Mouse (Mus musculus) embryonic fibroblast, embryonic 13.5 days (primary cell): ENCODE measurements around the gene Spred2. TPM values are rescaled to one million over a fixed set of nuclear protein-coding genes. Genes with fewer than 3 reads are reported as not detected.

Source experiments
- H3K27ac ChIP-seq: 2 replicates; pipeline ENCODE4 v1.5.1; 2012; ENCODE audit warnings: low read length, control low read depth, inconsistent platforms; ENCODE audit not compliant: insufficient read depth
- H3K4me1 ChIP-seq: 2 replicates; pipeline ENCODE4 v1.6.1; 2011; ENCODE audit warnings: low read length; ENCODE audit not compliant: control insufficient read depth, insufficient read depth
- H3K4me3 ChIP-seq: 2 replicates; pipeline ENCODE4 v1.5.1; 2011; ENCODE audit warnings: mild to moderate bottlenecking, control low read depth, low read length; ENCODE audit not compliant: insufficient read depth
- CTCF ChIP-seq: IDR thresholded peaks from 2 replicates; pipeline ENCODE4 v1.5.1; 2011; ENCODE audit warnings: mild to moderate bottlenecking, control low read depth, low read length, moderate library complexity, borderline replicate concordance; ENCODE audit not compliant: insufficient read depth
- POLR2A ChIP-seq: IDR thresholded peaks from 2 replicates; pipeline ENCODE4 v1.6.1; 2011; ENCODE audit warnings: low read depth, mild to moderate bottlenecking, control low read depth, low read length, moderate library complexity
- polyA plus RNA-seq: library from polyadenylated mRNA; stranded (reverse); fragments of >200 nt; gene quantifications from 2 replicates; pipeline ENCODE4 v1.2.4, GENCODE M21; 2011; ENCODE audit warnings: low read depth; ENCODE audit not compliant: missing spikeins, insufficient read length

The Spred2 gene
- 26.3 and 27.7 TPM in 2 replicates for polyA plus RNA-seq

DNA sequence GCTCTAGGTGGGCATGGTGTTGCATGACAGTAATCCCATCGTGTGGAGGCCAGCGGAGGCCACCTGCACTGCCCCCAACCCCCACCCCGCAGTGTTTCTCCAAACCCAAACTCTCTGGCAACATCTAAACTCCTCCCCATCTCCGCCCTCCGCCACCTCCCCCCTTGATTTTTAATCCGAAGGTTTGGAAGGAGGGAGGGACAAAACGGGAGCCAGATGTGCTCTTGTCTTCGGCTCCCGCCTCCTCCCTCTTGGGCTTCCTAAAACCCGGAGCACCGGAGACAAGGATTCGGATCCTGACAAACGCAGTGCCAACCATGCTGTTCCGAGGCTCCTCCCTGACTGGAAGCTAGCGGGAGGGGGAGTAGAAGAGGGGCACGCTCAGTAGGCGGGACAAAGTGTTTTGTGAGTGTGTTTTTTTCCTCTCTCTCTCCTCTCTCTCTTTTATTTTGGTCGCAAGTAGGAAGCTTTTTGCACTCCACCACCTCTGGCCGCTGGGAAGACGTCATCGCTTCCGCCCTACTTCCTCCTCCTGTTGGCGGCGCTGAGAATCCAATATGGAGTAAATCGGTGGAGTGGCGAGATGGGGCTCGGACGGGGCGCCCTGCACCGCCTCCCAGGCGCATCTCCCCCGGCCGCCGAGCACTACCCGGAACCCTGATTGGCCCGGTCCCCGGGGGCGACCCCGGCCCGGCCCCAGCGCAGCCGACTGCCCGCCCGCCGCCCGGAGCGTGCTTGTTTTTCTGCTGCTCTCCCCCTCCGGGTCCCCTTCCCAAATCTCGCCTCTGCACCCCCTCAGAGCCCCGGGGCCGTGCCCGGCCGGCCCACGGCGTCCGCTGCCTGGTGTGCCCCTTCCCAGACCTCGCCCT is at the start of gene Spred2:
Gene Spred2 (plus strand): TSS at position 488 of the 869 bp plus-strand sequence.
- H3K4me1 ChIP-seq: peaks cover 5% of the 10 kb centered on the region
- TF ChIP-seq POLR2A (peak; percentile 66), CTCF (no peak)
- H3K27ac ChIP-seq: peak within 1 kb of the TSS; percentile 59
- H3K4me3 ChIP-seq: peak within 1 kb of the TSS; percentile 77

DNA sequence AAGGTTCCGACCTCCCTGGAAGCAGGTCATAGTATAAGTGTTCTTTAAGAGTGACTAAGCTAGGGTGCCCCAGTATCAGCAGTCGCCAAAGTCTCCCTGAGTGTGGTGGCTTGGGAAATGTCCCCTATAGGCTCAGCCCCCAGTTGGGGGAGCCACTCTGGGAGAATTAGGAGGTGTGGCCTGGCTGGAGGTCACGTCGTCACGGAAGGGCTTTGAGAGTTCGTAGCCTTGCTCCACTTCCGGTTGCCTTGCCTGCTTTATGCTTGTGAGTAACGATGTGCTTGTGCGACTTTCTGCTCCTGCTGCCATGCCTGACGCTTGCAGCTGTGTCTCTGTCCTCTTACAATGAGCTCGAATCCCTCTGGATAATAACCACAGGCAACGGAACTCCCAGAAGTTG is 48.6 kb upstream of the Spred2 start:
- no peak overlapping the region for H3K4me3 ChIP-seq
- no peak overlapping the region for H3K27ac ChIP-seq
- TF ChIP-seq POLR2A (no peak), CTCF (no peak)
- H3K4me1 ChIP-seq: no peaks in the 10 kb centered on the region

DNA sequence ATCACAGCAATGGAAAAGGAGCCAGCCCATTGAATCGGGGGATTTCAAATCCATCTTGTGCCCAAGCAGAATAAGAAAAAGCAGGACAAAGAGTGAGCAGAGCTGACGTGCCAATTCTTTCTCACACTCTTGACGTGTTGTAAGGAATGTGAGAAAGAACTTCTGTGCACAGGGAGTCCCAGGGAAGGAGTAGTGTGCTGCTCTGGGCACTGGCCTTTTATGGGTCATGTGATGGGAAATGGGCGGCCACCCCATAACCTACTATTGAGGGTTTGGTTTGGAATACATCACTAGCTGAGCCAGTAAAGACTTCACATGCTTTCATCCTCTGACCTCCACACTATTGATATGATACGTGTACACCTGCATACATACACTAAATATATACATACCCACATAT is 48.2 kb upstream of the Spred2 start:
- H3K4me3 ChIP-seq: no peak overlapping the region
- H3K27ac ChIP-seq: no peak overlapping the region
- H3K4me1 ChIP-seq: no peaks in the 10 kb centered on the region
- TF ChIP-seq CTCF: no peak
- TF ChIP-seq POLR2A: no peak

DNA sequence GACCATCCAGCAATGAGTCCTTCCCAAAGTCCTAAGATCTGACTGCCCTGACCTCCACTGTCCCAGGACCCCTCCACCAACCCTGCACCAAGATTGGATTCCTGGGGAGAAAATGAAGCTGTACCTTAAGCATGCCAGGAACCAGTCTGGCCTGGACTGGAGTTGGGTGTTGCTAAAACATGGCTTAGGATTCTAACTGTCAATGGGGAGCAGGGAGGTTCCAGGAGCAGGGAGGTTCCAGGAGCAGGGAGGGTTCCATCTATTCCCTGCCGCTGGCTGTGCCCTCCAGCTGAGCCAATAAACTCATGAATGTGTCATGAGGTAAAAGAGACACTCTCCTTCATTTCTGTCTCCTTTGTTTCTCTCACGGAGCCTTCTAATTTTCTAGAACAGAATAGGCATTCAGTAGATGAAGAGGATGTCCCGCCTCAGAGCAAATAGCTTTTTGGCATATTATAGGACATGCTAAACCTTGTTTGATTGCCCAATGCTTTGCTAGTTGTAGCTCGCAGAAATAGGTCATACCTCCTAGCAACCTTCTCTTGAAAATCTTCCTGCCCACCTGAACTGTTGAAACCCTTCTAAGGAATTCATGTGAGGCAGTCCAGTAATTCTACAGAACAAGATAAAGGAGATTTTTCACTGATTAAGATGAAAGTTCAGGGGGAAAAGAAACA is 46.8 kb upstream of the Spred2 start:
- no peak overlapping the region for H3K27ac ChIP-seq
- TF ChIP-seq POLR2A: no peak
- TF ChIP-seq CTCF: no peak
- no peaks in the 10 kb centered on the region for H3K4me1 ChIP-seq
- H3K4me3 ChIP-seq: no peak overlapping the region

DNA sequence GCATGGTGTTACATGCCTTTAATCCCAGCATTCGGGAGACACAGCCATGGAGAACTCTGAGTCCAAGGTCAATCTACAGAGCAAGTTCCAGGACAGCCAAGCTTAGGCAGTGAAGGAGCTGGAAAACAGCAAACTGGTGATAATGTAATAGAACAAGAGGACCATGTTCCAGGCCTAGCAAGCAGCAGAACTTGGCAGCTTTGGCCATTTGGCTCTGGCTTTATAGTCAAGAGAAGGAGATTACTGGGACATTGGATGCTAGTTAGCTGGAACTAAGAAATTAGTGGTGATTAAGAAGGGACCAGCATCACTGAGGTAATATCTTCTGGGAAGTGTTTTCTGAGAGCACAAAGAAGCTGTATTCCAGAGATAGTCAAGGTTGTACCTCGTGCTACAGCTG is 42.8 kb upstream of the Spred2 start:
- Histone ChIP-seq H3K27ac (no peak overlapping the region), H3K4me3 (no peak overlapping the region), H3K4me1 (no peaks in the 10 kb centered on the region)
- TF ChIP-seq POLR2A (no peak), CTCF (no peak)

DNA sequence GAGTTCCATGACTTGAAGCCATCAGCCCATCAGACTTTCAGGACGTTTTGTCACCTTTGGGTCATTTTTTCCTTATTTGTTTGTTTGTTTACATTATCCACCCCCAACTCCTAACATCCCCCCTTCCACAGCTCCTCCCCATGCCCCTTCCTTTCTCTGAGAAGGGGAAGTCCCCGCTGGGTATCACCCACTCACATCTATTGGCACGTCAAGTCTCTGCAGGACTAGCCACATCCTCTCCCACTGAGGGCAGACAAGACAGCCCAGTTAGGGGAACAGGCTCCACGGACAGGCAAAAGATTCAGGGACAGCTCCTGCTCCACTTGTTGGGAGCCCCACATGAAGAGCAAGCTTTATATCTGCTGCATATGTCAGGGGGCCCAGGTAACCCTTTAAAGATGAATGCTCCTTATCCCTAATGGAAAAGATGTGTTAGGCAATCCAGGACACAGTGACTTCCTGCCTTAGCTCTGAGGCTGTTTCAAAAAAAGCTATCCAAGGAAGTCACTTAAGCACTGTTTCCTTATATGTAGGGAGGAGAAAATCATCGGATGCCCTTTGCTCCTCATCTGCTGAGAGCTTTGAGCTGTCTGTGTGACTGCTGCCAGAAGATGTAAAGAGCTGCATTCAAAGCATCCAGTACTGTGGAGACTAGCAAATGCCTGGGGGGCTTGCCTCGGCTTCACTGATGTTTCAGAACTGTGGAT is 33.3 kb upstream of the Spred2 start:
- no peak overlapping the region for H3K4me3 ChIP-seq
- H3K4me1 ChIP-seq: no peaks in the 10 kb centered on the region
- no peak overlapping the region for H3K27ac ChIP-seq
- no peak for TF ChIP-seq CTCF
- no peak for TF ChIP-seq POLR2A

DNA sequence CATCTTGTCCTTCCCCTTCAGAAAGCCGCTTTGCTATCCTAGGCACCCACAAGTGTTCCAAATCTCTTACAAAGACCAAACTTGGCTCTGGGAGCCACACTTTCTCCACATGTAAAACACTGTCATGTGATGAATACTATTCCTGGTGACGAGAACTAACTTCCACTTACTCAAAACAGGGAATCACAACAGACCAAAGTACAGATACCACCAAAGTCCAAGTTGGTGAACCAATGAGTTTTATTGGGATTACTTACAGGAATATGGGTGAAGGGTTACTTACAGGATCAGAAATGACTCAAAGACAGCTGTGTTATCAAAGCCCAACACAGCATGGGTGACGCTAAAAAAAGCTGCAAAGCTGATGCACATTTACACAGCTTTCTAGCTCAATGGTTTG is 30.9 kb upstream of the Spred2 start:
- Histone ChIP-seq H3K4me3 (no peak overlapping the region), H3K4me1 (no peaks in the 10 kb centered on the region), H3K27ac (no peak overlapping the region)
- no peak for TF ChIP-seq CTCF
- TF ChIP-seq POLR2A: no peak

DNA sequence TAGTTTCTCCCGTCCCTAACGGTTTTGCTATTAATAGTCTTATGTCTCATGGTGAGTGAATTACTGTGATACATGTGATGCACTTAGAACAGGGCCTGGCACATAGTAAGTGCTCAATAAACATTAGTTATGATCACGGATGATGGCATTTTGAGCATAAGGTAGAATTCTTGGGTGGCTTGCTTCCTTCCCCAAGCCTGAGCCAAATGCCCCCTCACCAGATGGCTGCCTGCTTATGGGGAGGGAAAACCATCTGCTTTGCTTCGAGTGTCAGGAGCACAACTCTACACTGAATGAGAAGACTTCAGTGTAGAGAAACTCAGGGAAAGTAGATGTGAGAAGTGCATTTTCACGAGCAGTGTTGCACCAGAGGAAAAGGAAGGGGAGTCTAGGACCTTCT is 24.6 kb upstream of the Spred2 start:
- Histone ChIP-seq H3K4me1 (no peaks in the 10 kb centered on the region), H3K4me3 (no peak overlapping the region), H3K27ac (no peak overlapping the region)
- TF ChIP-seq POLR2A (no peak), CTCF (no peak)

DNA sequence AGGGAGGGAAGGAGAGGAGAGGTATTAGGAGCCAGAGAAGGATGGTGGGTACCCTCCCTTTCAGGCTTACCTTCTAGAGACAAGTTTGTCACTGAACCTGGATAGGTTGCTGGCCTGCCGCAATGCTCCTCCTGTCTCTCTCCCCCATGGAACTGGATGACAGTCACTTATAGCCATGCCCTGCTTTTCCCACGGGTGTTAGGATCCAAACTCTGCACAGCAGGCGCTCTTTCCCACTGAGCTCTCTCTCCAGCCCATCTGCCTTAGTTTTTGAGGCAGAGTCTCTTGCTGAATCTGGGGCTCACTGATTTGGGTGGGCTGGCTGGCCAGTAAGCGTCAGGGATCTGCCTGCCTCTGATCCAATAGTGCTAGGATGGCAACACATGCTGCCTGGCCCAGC is 23.5 kb upstream of the Spred2 start:
- Histone ChIP-seq H3K4me3 (no peak overlapping the region), H3K4me1 (no peaks in the 10 kb centered on the region), H3K27ac (no peak overlapping the region)
- TF ChIP-seq CTCF: no peak
- TF ChIP-seq POLR2A: no peak
